Mouse (Mus musculus): Measurements from ENCODE around the gene Usp43. TPM values are rescaled to one million over a fixed set of nuclear protein-coding genes. Genes with fewer than 3 reads are reported as not detected.
A peak's percentile ranks its signal among the peaks of the same experiment; 100 is the strongest.

Usp43 gene
- total RNA-seq (2022) = 1 to 10 TPM in 3 of 4 experiments, under 1 TPM in 1; 0.52 to 1.5 (median 1.1) TPM

- DNase-seq = peak; percentile 32
Observed at GRCm38 (mm10) chr11:67921827-67922754, at the start of gene Usp43. Gene Usp43 (minus strand): TSS chr11:67922153.

- no peak for DNase-seq
Observed at GRCm38 (mm10) chr11:67967831-67968230, 45.9 kb upstream of the Usp43 start.

- DNase-seq = peak; percentile 85
Observed at GRCm38 (mm10) chr11:67965905-67966878, 44.2 kb upstream of the Usp43 start, which contains the start of gene Stx8. Gene Stx8 (plus strand): TSS chr11:67966193.

GRCm38 (mm10) chr11:67965242-67965883 is 43.4 kb upstream of the Usp43 start, which contains the start of gene Cfap52:
Gene Cfap52 (minus strand): TSS chr11:67965651.
- peak; percentile 75 for DNase-seq

- DNase-seq = no peak
Observed at GRCm38 (mm10) chr11:67964110-67964509, 42.2 kb upstream of the Usp43 start.

GRCm38 (mm10) chr11:67954413-67954812 is 32.5 kb upstream of the Usp43 start:
- DNase-seq = no peak

- DNase-seq = no peak
Observed at GRCm38 (mm10) chr11:67953604-67954003, 31.7 kb upstream of the Usp43 start.

GRCm38 (mm10) chr11:67949475-67949874 is 27.5 kb upstream of the Usp43 start:
- DNase-seq = no peak

GRCm38 (mm10) chr11:67948229-67948628 is 26.3 kb upstream of the Usp43 start:
- DNase-seq = no peak

- DNase-seq = no peak
Observed at GRCm38 (mm10) chr11:67932156-67932555, 10.2 kb upstream of the Usp43 start.

- no peak for DNase-seq
Observed at GRCm38 (mm10) chr11:67926348-67927055, 4.5 kb upstream of the Usp43 start.

GRCm38 (mm10) chr11:67925000-67925399 is 3.0 kb upstream of the Usp43 start:
- no peak for DNase-seq

- no peak for DNase-seq
Observed at GRCm38 (mm10) chr11:67923720-67924119, 1.8 kb upstream of the Usp43 start.

- DNase-seq = peak; percentile 49
Observed at GRCm38 (mm10) chr11:67922755-67923125, 787 bp upstream of the Usp43 start.

- peak; percentile 9 for DNase-seq
Observed at GRCm38 (mm10) chr11:67921091-67921826, 694 bp downstream of the Usp43 start.

GRCm38 (mm10) chr11:67920226-67920960 is 1.6 kb downstream of the Usp43 start:
- peak; percentile 19 for DNase-seq

- no peak for DNase-seq
Observed at GRCm38 (mm10) chr11:67919593-67919992, 2.4 kb downstream of the Usp43 start.

GRCm38 (mm10) chr11:67917126-67917525 is 4.8 kb downstream of the Usp43 start:
- no peak for DNase-seq

- no peak for DNase-seq
Observed at GRCm38 (mm10) chr11:67911074-67911473, 10.9 kb downstream of the Usp43 start.

GRCm38 (mm10) chr11:67903756-67904155 is 18.2 kb downstream of the Usp43 start:
- no peak for DNase-seq

All from adrenal gland, adult 8-10 months (tissue).